Mouse (Mus musculus): ENCODE data around the gene Clk2. TPM values are rescaled to one million over a fixed set of nuclear protein-coding genes. Genes with fewer than 3 reads are reported as not detected.

The Clk2 gene
- total RNA-seq, 2 experiments from 2014 or later, result 47.8 to 56.1 TPM

GRCm38 (mm10) chr3:89163643-89164245, 851 bp upstream of the Clk2 start:
- Histone ChIP-seq H3K27ac (peak overlapping the region; percentile 95), H3K4me3 (peak overlapping the region; percentile 84)
- DNase-seq (ENCODE audit: low spot score in 2 of 2), result no peak
- no peak for TF ChIP-seq CTCF (conservative IDR thresholded peaks at IDR 0.05)

GRCm38 (mm10) chr3:89165268-89165870, 774 bp downstream of the Clk2 start:
- TF ChIP-seq CTCF (conservative IDR thresholded peaks at IDR 0.05), result no peak
- H3K27ac ChIP-seq, result peak overlapping the region; percentile 95
- no peak for DNase-seq (ENCODE audit: low spot score in 2 of 2)
- peak overlapping the region; percentile 84 for H3K4me3 ChIP-seq

- Histone ChIP-seq H3K4me3 (no peak overlapping the region), H3K27ac (no peak overlapping the region)
- DNase-seq (ENCODE audit: low spot score in 2 of 2), result no peak
- no peak for TF ChIP-seq CTCF (conservative IDR thresholded peaks at IDR 0.05)
These were observed 2.4 kb downstream of the Clk2 start for GRCm38 (mm10) chr3:89166945-89167344.

GRCm38 (mm10) chr3:89174844-89175243, 10.2 kb downstream of the Clk2 start:
- no peak for DNase-seq (ENCODE audit: low spot score in 2 of 2)
- TF ChIP-seq CTCF (conservative IDR thresholded peaks at IDR 0.05), result no peak
- H3K27ac ChIP-seq, result no peak overlapping the region
- H3K4me3 ChIP-seq, result no peak overlapping the region

- TF ChIP-seq CTCF (conservative IDR thresholded peaks at IDR 0.05), result no peak
- DNase-seq (ENCODE audit: low spot score in 2 of 2), result no peak
- Histone ChIP-seq H3K4me3 (no peak overlapping the region), H3K27ac (no peak overlapping the region)
These were observed 10.9 kb downstream of the Clk2 start for GRCm38 (mm10) chr3:89175544-89175943.

- H3K27ac ChIP-seq, result no peak overlapping the region
- DNase-seq (ENCODE audit: low spot score in 2 of 2), result no peak
- H3K4me3 ChIP-seq, result no peak overlapping the region
- TF ChIP-seq CTCF (conservative IDR thresholded peaks at IDR 0.05), result no peak
These were observed 11.8 kb downstream of the Clk2 start for GRCm38 (mm10) chr3:89176421-89176820.

- peak; percentile 83 to 93 for DNase-seq (ENCODE audit: low spot score in 2 of 2)
- peak within 1 kb of the TSS; percentile 97 for H3K4me3 ChIP-seq
- TF ChIP-seq CTCF (conservative IDR thresholded peaks at IDR 0.05), result no peak
- H3K27ac ChIP-seq, result peak within 1 kb of the TSS; percentile 87
These were observed 12.9 kb downstream of the Clk2 start, which contains the start of gene Scamp3 for GRCm38 (mm10) chr3:89177242-89178106. Gene Scamp3, plus strand, starts transcription at chr3:89177473.

GRCm38 (mm10) chr3:89178107-89178385, 13.5 kb downstream of the Clk2 start:
- peak overlapping the region; percentile 87 for H3K27ac ChIP-seq
- no peak for DNase-seq (ENCODE audit: low spot score in 2 of 2)
- TF ChIP-seq CTCF (conservative IDR thresholded peaks at IDR 0.05), result no peak
- peak overlapping the region; percentile 97 for H3K4me3 ChIP-seq

- no peak overlapping the region for H3K4me3 ChIP-seq
- H3K27ac ChIP-seq, result no peak overlapping the region
- no peak for DNase-seq (ENCODE audit: low spot score in 2 of 2)
- TF ChIP-seq CTCF (conservative IDR thresholded peaks at IDR 0.05), result no peak
These were observed 14.5 kb downstream of the Clk2 start for GRCm38 (mm10) chr3:89179056-89179455.

- no peak overlapping the region for H3K4me3 ChIP-seq
- TF ChIP-seq CTCF (conservative IDR thresholded peaks at IDR 0.05), result no peak
- H3K27ac ChIP-seq, result peak overlapping the region; percentile 98; the same call in 1 of the 2 replicates
- no peak for DNase-seq (ENCODE audit: low spot score in 2 of 2)
These were observed 17.3 kb downstream of the Clk2 start for GRCm38 (mm10) chr3:89181749-89182500.

GRCm38 (mm10) chr3:89182531-89183057, 18.0 kb downstream of the Clk2 start:
- Histone ChIP-seq H3K27ac (peak overlapping the region; percentile 98), H3K4me3 (peak overlapping the region; percentile 88; the same call in 1 of the 2 replicates)
- no peak for DNase-seq (ENCODE audit: low spot score in 2 of 2)
- no peak for TF ChIP-seq CTCF (conservative IDR thresholded peaks at IDR 0.05)
